ENCODE assay signal across 8 mouse cellular contexts in genomic region chr14:30147774-30148173, GRCm38 (mm10).
DNase-seq lines count a peak whose midpoint lies in the region; ATAC-seq and TF ChIP-seq lines count a peak whose summit lies in the region.

No protein-coding gene starts in this region.

- 35% methylated on average over 7 of the region's 7 CpGs for WGBS in hindbrain, postnatal 0 days
- WGBS in liver, postnatal 0 days (ENCODE audit: insufficient replicate concordance), result 81% methylated on average over 7 of the region's 7 CpGs

- H3K4me3 ChIP-seq in hindbrain, postnatal 0 days (ENCODE audit: low read length), result no peak overlapping the region
- no peak overlapping the region for H3K4me3 ChIP-seq in liver, postnatal 0 days (ENCODE audit: low read depth, low read length)

- peak; percentile 75 for ATAC-seq in hindbrain, postnatal 0 days
- no peak for ATAC-seq in liver, postnatal 0 days

- no peaks in the 10 kb centered on the region for H3K4me1 ChIP-seq in hindbrain, postnatal 0 days (ENCODE audit: insufficient read depth, low read length)
- no peaks in the 10 kb centered on the region for H3K4me1 ChIP-seq in liver, postnatal 0 days (ENCODE audit: insufficient read depth)

- DNase-seq in embryo, embryonic 10 days (ENCODE audit: low spot score), result peak; percentile 45
- DNase-seq in embryo, embryonic 9.5 days (ENCODE audit: extremely low spot score), result no peak
- peak; percentile 23 for DNase-seq in right cerebral cortex, adult 18-20 months
- DNase-seq in right cerebral cortex, postnatal 25 days, result no peak
- DNase-seq in hindbrain, postnatal 0 days (ENCODE audit: low spot score), result peak; percentile 70
- no peak for DNase-seq in spleen, adult 18-20 months
- no peak for DNase-seq in liver, postnatal 0 days
- no peak for DNase-seq in spleen, postnatal 4 days (ENCODE audit: low spot score in 2 of 2)

- H3K9me3 ChIP-seq in hindbrain, postnatal 0 days (ENCODE audit: low read length), result no peaks in the 10 kb centered on the region
- H3K9me3 ChIP-seq in liver, postnatal 0 days (ENCODE audit: low read length), result no peaks in the 10 kb centered on the region

- no peak overlapping the region for H3K4me2 ChIP-seq in hindbrain, postnatal 0 days (ENCODE audit: low read depth, low read length)
- H3K4me2 ChIP-seq in liver, postnatal 0 days (ENCODE audit: low read depth, low read length), result no peak overlapping the region

- no peak overlapping the region for H3K27ac ChIP-seq in hindbrain, postnatal 0 days
- H3K27ac ChIP-seq in liver, postnatal 0 days (ENCODE audit: low read depth), result no peak overlapping the region

- no peaks in the 10 kb centered on the region for H3K36me3 ChIP-seq in hindbrain, postnatal 0 days (ENCODE audit: insufficient read depth, low read length)
- H3K36me3 ChIP-seq in liver, postnatal 0 days (replicated peaks; ENCODE audit: insufficient read depth, low read length), result no peaks in the 10 kb centered on the region

- no peaks in the 10 kb centered on the region for H3K27me3 ChIP-seq in hindbrain, postnatal 0 days (ENCODE audit: insufficient read depth, low read length)
- no peaks in the 10 kb centered on the region for H3K27me3 ChIP-seq in liver, postnatal 0 days (ENCODE audit: insufficient read depth, low read length)

- TF ChIP-seq EP300 in liver, postnatal 0 days (IDR thresholded peaks at IDR 0.05; ENCODE audit: low read depth), result no peak

- TF ChIP-seq CTCF in hindbrain, postnatal 0 days (IDR thresholded peaks at IDR 0.05; ENCODE audit: low read depth), result no peak
- no peak for TF ChIP-seq CTCF in liver, postnatal 0 days (IDR thresholded peaks at IDR 0.05; ENCODE audit: low read depth)

- H3K9ac ChIP-seq in hindbrain, postnatal 0 days (replicated peaks; ENCODE audit: low read length), result no peak overlapping the region
- H3K9ac ChIP-seq in liver, postnatal 0 days (replicated peaks), result no peak overlapping the region

Comparison
In these comparisons a context has a peak if more than half of its experiments do, and no peak if none do; other contexts are left out.
1. DNase-seq: peak in embryo, embryonic 10 days (single experiment), right cerebral cortex, adult 18-20 months (single experiment) and hindbrain, postnatal 0 days (single experiment); none in embryo, embryonic 9.5 days (single experiment), right cerebral cortex, postnatal 25 days (single experiment), spleen, adult 18-20 months (0 of 2), liver, postnatal 0 days (single experiment) and spleen, postnatal 4 days (0 of 2).